In the genomic region with DNA sequence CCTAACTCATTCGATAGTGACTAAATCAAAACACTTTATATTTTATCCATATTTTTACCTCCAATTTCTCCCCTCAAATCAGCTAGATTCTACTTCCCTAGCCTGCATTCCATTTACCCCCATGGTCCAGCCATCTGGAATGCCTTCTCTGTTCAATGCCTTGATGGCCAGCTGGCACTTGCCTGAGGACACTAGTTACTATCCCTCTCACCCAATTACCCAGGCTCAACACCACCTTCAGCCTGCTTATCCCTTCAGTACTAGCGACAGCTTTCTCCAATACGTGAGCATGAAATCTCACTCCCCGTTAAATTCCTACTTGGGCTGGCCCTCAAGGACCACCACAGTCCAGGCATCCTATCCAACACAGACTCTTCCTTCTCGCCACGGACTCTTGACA, we compare ENCODE assay signal across 10 mouse cellular contexts. TPM values are rescaled to one million over a fixed set of nuclear protein-coding genes. Genes with fewer than 3 reads are reported as not detected.
A peak's percentile ranks its signal among the peaks of the same experiment; 100 is the strongest.
DNase-seq lines count a peak whose midpoint lies in the region; ATAC-seq and TF ChIP-seq lines count a peak whose summit lies in the region.
"Had no signal": no experiment of that assay in that cellular context is flagged by ENCODE, and none has a peak within 500 bp of the region (broad histone marks: within the 10 kb centered on the region; RNA-seq: fewer than 3 reads in every experiment).

No protein-coding gene starts in this region.

- H3K9me3 ChIP-seq in kidney, postnatal 0 days (replicated peaks; ENCODE audit: low read length) = no peaks in the 10 kb centered on the region
- no peaks in the 10 kb centered on the region for H3K9me3 ChIP-seq in forebrain, embryonic 16.5 days (ENCODE audit: control insufficient read depth, low read length)
- H3K9me3 ChIP-seq in midbrain, embryonic 15.5 days = no peaks in the 10 kb centered on the region

- no peak overlapping the region for H3K27ac ChIP-seq in kidney, postnatal 0 days
- no peak overlapping the region for H3K27ac ChIP-seq in forebrain, embryonic 16.5 days (ENCODE audit: low read length)
- H3K27ac ChIP-seq in midbrain, embryonic 15.5 days = no peak overlapping the region

- H3K4me2 ChIP-seq in kidney, postnatal 0 days (ENCODE audit: low read length) = 0 out of 2 replicates have a peak overlapping the region, but pooled peaks have one; percentile 97
- H3K4me2 ChIP-seq in forebrain, embryonic 16.5 days (ENCODE audit: low read length) = peak overlapping the region; percentile 90
- peak overlapping the region; percentile 94 for H3K4me2 ChIP-seq in midbrain, embryonic 15.5 days

- DNase-seq in kidney, postnatal 0 days (ENCODE audit: low spot score) = no peak
- DNase-seq in kidney, adult 11 months = no peak
- peak; percentile 84 to 89 for DNase-seq in cerebellum, postnatal 10 days
- DNase-seq in c-Kit-positive CD71-positive TER-119-positive erythroid progenitor cells, embryonic 14.5 days (ENCODE audit: low spot score) = no peak
- DNase-seq in frontal cortex, adult 2 months (ENCODE audit: extremely low spot score in 1 of 2, low spot score in 1 of 2) = no peak
- no peak for DNase-seq in lung, postnatal 36 days
- DNase-seq: heart, postnatal 4 days had no signal

- no peak overlapping the region for H3K9ac ChIP-seq in kidney, postnatal 0 days (ENCODE audit: low read depth, low read length)
- H3K9ac ChIP-seq in forebrain, embryonic 16.5 days (replicated peaks; ENCODE audit: low read depth, low read length) = no peak overlapping the region
- H3K9ac ChIP-seq in midbrain, embryonic 15.5 days = no peak overlapping the region

- no peak for TF ChIP-seq CTCF in kidney, postnatal 0 days (IDR thresholded peaks at IDR 0.05; ENCODE audit: low read depth)

- no peak overlapping the region for H3K4me3 ChIP-seq in kidney, postnatal 0 days (replicated peaks; ENCODE audit: low read depth, low read length)
- no peak overlapping the region for H3K4me3 ChIP-seq in forebrain, embryonic 16.5 days (replicated peaks; ENCODE audit: low read length)
- no peak overlapping the region; the same call in 1 of the 2 replicates for H3K4me3 ChIP-seq in midbrain, embryonic 15.5 days

- H3K36me3 ChIP-seq in kidney, postnatal 0 days (ENCODE audit: insufficient read depth, low read length) = no peaks in the 10 kb centered on the region
- no peaks in the 10 kb centered on the region for H3K36me3 ChIP-seq in forebrain, embryonic 16.5 days (ENCODE audit: control insufficient read depth, insufficient read depth)
- no peaks in the 10 kb centered on the region for H3K36me3 ChIP-seq in midbrain, embryonic 15.5 days (replicated peaks)
- H3K36me3 ChIP-seq: G1E had no signal

- H3K27me3 ChIP-seq in kidney, postnatal 0 days (ENCODE audit: insufficient read depth, low read length) = no peaks in the 10 kb centered on the region; the same call in 1 of the 2 replicates
- H3K27me3 ChIP-seq in forebrain, embryonic 16.5 days (replicated peaks; ENCODE audit: control insufficient read depth, insufficient read depth, low read length) = no peaks in the 10 kb centered on the region
- H3K27me3 ChIP-seq in midbrain, embryonic 15.5 days (replicated peaks) = no peaks in the 10 kb centered on the region

- ATAC-seq in kidney, postnatal 0 days (replicated peaks; ENCODE audit: low FRiP score, low read depth) = no peak
- no peak for ATAC-seq in forebrain, embryonic 16.5 days
- ATAC-seq in midbrain, embryonic 15.5 days (replicated peaks) = no peak

- no peaks in the 10 kb centered on the region; the same call in 1 of the 2 replicates for H3K4me1 ChIP-seq in kidney, postnatal 0 days (replicated peaks; ENCODE audit: insufficient read depth, low read length)
- H3K4me1 ChIP-seq in forebrain, embryonic 16.5 days (replicated peaks; ENCODE audit: control insufficient read depth, insufficient read depth, low read length) = peaks cover 58% of the 10 kb centered on the region
- peaks cover 64% of the 10 kb centered on the region for H3K4me1 ChIP-seq in midbrain, embryonic 15.5 days

- WGBS in kidney, postnatal 0 days = 88% methylated on average over 6 of the region's 6 CpGs
- 64% methylated on average over 6 of the region's 6 CpGs for WGBS in forebrain, embryonic 16.5 days
- 57% methylated on average over 6 of the region's 6 CpGs for WGBS in midbrain, embryonic 15.5 days

RNA-seq across cellular contexts. Expression of a gene that starts 2.2 kb away (rescaled TPM):
- polyA plus RNA-seq in kidney, postnatal 0 days (2015; fragmentation: Nextera tagmentation; extraction: Ambion mirVana) = 13.8 and 15.7 TPM in 2 replicates
- 32.5 and 33.3 TPM in 2 replicates for polyA plus RNA-seq in forebrain, embryonic 16.5 days (2015; fragmentation: Nextera tagmentation; extraction: Ambion mirVana)
- 42.4 and 48.6 TPM in 2 replicates for polyA plus RNA-seq in midbrain, embryonic 15.5 days (2015; fragmentation: Nextera tagmentation; extraction: Ambion mirVana)
- polyA plus RNA-seq in frontal cortex, adult 2 months (2012; rRNA removed) = 17.4 and 17.6 TPM in 2 replicates
- polyA plus RNA-seq: G1E had no signal

Comparison
In these comparisons a context has a peak if more than half of its experiments do, and no peak if none do; other contexts are left out.
1. DNase-seq: peak in cerebellum, postnatal 10 days (2 of 2); none in kidney, postnatal 0 days (single experiment), kidney, adult 11 months (single experiment), c-Kit-positive CD71-positive TER-119-positive erythroid progenitor cells, embryonic 14.5 days (single experiment), frontal cortex, adult 2 months (0 of 2) and lung, postnatal 36 days (single experiment).
2. Peak in every context shown above with its lines, with median percentiles within 50 percentile points of each other: H3K4me2 ChIP-seq.